Mouse (Mus musculus) cerebellum, postnatal 25 days (tissue): Measurements from ENCODE around the gene Fktn.
"Not testable (repeated sequence)": the region's sequence is repeated elsewhere in the genome, so short reads cannot be mapped to it uniquely, and the experiment has no call there.

Experiments
- DNase-seq, 2 experiments: peaks; one replicate each; pipeline ENCODE4 v3.0.0; 2021; ENCODE audit warnings: mixed read lengths in 2 of 2

Gene Fktn

DNA sequence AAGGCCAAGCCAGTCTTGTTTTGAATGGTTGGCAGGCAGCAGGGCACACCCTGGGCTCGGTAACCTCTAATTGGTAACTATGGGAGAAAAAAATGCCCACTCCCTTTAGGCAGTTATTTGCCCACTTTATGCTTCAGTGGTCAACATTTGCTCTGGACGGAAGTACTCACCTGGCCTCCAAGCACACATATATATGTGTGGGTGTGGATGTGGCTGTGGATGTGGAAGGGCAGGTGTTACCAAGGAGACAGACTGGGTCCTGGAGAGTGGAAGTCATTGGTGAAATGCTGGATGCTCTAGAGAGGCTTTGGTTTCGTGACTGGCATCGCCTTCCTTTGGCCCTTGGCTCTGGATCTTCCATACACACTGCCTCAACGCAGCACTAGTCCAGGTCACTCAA is 58.2 kb downstream of the Fktn start:
- no peak for DNase-seq

DNA sequence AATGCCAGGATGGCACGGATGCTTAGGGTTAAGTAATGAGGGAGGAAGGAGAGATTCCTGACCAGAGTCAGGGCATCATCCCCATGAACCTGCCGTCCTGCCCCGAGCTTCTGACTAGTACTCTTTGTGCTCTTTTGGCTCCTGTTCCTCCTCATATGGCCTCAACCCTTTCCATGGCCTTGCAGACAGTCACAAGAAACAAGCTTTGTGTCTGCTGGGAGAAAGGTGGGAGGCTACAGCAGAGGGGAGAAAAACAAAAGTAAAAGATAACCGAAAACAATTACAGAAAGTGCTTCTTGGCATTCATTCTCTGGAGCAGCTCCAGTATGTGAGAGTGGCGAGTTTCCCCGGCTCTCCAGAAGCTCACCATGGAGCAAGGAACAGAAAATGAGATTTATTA is 60.1 kb downstream of the Fktn start:
- DNase-seq: no peak

GRCm38 (mm10) chr4:53781396-53781795 is 67.6 kb downstream of the Fktn start:
- DNase-seq: no peak

GRCm38 (mm10) chr4:53782216-53783070 is 68.6 kb downstream of the Fktn start:
- DNase-seq: no peak

GRCm38 (mm10) chr4:53785746-53786398 is 72.1 kb downstream of the Fktn start:
- DNase-seq: no peak

DNA sequence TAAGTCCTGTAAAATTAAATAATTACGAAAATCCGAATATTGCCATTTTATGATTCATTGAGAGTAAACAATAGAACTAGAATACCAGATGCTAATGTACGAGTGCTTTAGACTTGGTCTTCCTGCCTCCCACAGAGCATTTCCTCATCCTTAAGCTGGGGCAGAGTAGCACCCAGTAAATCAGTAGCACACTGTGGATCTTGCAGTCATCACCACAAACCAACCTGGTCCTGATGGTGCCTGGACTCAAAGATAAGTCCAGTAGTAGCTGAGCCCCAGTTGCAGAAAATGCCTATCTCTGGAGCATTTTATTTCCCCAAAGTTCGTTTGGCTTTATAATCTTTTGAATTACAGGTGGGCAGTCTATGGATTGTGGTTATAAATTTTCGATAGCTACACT is 73.1 kb downstream of the Fktn start:
- DNase-seq: no peak

DNA sequence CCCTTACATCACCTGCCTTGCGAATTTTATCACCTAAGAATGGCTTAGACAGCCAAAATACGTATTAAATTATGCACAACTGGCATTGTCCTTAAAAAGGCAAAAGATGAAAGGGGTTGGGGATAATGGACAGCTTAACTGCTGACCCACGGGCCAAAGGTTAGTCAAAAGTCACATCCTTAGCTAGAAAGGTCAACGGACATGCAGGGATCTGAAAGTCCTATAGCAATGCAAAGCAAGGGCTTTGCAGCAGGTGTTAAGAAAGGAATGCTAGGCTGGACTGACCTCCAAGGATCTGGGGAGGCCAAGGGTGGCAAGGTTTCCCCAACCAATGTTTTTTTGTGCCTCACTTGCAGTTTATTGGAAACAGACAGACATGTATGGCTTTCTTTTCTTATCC is 75.5 kb downstream of the Fktn start:
- no peak for DNase-seq

DNA sequence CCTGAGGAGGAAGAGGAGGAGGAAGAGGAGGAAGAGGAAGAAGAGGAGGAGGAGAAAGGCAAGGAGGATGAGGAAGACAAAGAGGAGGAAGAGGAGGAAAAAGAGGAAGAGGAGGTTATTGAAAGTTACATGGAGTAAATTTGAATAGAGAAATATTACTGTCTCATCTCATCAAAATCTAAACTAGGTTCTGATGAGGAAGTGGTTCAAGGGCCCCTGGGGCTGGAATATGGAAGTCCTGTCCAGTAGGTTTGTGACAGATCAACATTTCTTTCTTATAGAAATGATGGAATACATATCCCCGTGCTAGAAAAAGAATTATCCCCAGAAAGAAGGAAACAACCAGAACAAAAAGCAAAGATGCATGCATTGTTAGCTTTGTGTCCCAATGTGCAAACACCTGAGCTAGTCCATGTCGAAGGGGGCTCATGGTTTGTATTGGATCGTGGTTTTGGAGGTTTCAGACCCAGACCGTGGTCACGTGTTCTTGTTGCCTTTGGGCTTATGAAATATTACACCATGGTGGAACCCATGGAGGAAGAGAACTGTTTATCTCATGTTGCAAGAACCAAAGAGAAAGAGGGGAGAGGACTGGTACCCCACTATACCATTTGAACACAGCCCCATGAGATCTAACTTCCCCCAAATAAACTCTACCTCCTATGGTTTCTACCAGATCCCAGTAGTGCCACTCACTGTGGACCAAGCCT is 80.6 kb downstream of the Fktn start:
- DNase-seq: no peak

- DNase-seq: no peak
Measured at GRCm38 (mm10) chr4:53795086-53795485, 81.3 kb downstream of the Fktn start.

DNA sequence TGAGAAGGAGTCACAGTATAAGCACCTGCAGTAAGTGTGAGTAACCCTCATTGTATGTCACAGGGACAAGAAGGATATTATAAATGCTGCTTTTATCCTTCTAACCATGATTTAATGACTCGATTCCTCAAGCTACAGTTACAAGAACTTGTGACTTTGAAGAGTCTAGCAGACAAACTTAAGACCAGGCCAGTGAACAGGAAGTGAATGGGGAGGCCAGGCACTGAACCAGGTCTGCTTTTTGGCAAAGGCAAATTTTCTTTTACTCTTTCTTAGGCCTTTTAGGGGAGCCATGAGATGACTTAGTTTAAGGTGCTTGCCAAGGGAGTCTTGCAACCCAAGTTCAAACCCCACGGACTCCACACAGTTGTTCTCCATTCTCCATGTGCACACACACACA is 81.9 kb downstream of the Fktn start:
- no peak for DNase-seq

GRCm38 (mm10) chr4:53796865-53797772 is 83.3 kb downstream of the Fktn start:
- no peak for DNase-seq

DNA sequence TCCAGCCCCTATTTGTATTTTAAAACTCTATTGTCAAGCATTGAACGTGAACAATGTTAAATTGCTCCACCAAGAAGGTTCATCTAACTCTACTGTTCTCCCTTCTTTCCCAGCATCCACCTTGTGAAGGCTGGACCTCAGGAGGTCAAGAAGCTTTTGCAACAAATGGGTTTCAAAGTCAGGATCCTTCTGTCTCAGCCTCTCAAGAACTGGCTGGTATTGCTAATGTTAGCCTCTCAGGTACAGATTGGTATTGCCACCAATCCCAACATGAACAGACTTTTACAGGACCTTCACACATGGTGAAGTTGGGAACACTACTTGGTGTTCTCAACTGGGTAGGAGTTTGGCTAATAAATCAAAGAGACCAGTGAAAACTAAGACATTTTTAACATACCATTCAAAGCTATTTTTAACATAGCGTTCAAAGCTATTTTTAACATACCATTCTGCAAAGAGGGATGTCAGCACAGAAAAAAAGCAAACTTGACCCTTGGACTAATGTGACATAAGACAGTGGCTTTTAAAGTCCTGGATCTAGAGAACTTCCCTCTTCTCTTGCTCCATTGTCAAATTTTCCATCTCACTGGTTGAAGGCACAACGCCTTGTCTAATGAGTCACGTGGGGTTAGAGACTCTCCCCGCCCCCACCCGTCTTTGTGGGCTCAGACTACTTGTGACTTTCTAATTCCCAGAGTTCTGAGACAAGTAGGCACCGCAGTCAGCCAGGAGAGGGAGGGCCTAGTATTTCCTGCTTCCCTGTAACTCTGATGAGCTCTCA is 85.3 kb downstream of the Fktn start:
- DNase-seq: no peak

- no peak for DNase-seq
Measured at GRCm38 (mm10) chr4:53799753-53800152, 86.0 kb downstream of the Fktn start.

GRCm38 (mm10) chr4:53803674-53804073 is 89.9 kb downstream of the Fktn start:
- DNase-seq: not testable (repeated sequence)

DNA sequence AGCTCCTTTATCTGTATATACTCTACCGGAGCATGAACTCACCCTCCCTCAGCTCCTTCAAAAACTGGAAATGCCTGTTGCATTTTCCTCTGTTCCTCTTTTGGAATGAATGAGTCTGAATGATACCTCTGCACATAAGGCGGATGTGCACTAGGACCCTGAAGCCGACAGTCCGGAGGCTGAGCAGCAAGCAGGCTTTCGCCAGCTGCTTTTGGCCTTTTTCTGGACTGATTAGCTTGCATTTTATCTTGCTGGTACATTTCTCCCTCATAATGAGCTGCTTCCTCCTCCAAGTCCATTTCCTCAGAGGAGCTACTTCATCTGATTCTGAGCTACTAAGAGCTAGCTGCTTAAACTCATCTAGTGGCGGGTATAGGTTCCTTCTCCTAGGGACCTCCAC is 92.6 kb downstream of the Fktn start:
- not testable (repeated sequence) for DNase-seq

DNA sequence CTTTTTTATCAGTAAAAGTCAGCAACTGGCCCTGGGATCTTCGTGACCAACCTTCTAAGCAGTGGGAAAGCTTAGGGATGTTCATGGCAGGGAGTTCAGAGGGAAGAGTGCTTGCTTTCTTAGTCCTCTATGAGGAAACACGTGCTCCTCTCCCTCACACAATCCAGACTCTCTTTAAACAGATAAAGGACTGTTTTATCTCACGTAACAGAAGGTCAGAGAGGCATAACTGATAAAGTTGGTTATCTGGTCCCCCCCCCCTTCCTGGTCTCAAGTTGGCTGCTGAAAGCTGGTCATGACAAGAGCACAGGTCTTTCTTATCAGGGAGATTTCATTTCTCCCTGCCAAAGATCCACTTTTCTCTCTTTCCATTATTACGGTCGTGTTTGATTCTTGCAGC is 104.5 kb downstream of the Fktn start:
- no peak for DNase-seq

DNA sequence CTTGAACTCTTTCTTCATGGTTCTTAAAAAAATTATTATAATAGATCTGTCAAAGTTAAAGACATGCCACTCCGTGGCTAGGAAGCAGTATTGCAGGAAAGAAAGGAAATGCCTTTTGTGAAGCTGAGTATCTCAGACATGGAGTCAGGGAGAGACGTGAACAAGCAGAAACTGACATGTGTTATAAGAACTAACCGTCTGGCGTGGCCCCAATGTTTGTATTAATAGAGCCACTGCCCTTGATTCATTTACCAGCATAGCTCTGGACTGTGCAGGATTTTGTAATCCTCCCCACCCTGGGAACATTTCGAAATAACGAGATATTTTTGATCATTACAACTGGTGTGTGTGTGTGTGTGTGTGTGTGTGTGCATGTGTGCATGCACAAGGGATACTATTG is 109.9 kb downstream of the Fktn start:
- no peak for DNase-seq

GRCm38 (mm10) chr4:53824831-53825230 is 111.0 kb downstream of the Fktn start:
- DNase-seq: no peak

GRCm38 (mm10) chr4:53825821-53826605 is 112.2 kb downstream of the Fktn start, which contains the start of gene Tmem38b:
TSS of gene Tmem38b (plus strand) at chr4:53826045.
- peak; percentile 84 to 94 for DNase-seq

DNA sequence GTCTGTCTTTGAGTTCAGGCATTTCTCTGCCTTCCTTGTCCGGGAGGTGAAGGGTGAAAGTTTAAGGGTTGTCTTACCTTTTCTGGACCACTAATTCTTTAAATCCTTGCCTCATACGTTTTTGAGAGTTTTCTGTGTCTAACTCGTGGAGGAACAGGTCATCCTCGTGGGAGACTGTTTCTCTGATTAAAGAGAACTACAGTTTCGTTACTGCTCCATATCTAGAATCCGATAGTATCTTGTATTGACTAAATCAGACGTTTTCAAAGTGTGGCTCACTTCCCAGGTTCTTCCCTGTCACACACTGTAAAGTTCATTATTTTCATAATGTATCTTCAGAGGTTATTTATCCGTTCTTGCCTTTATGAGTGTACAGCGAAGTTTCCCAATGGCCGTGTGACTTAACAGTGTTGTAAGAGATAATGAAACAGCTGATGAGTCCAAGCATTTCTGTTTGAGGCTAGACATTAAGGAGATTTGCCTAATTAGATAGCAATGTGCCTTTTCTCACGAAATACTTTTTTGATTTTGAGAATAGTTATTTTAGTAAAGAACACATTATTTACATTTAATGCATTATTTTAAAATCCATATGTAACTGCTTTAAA is 112.9 kb downstream of the Fktn start:
- no peak for DNase-seq
